Mouse (Mus musculus) thymus, adult 2 months (tissue): Measurements from ENCODE around the gene Myl12a. TPM values are rescaled to one million over a fixed set of nuclear protein-coding genes. Genes with fewer than 3 reads are reported as not detected.

Experiments used
- DNase-seq: peaks from one replicate; pipeline ENCODE4 v3.0.0; 2021
- H3K27ac ChIP-seq: fragments of 200-500 bp; 2 replicates; pipeline ENCODE4 v1.5.1; 2012; ENCODE audit warnings: low read length, control low read depth; ENCODE audit not compliant: control insufficient read depth, insufficient read depth
- H3K27me3 ChIP-seq: fragments of 200-500 bp; 2 replicates; pipeline ENCODE4 v1.6.1; 2012; ENCODE audit warnings: mild to moderate bottlenecking, low read length, moderate library complexity, mixed read lengths; ENCODE audit not compliant: control insufficient read depth, insufficient read depth
- H3K36me3 ChIP-seq: fragments of 200-500 bp; 2 replicates; pipeline ENCODE4 v1.6.1; 2012; ENCODE audit warnings: mild to moderate bottlenecking, low read length, moderate library complexity; ENCODE audit not compliant: control insufficient read depth, insufficient read depth
- H3K4me1 ChIP-seq: fragments of 200-500 bp; replicated peaks from 2 replicates; pipeline ENCODE4 v1.6.1; 2012; ENCODE audit warnings: low read length; ENCODE audit not compliant: control insufficient read depth, insufficient read depth
- H3K4me3 ChIP-seq: fragments of 200-500 bp; 2 replicates; pipeline ENCODE4 v1.5.1; 2012; ENCODE audit warnings: mild to moderate bottlenecking, low read length, control low read depth, moderate library complexity; ENCODE audit not compliant: control insufficient read depth, insufficient read depth
- CTCF ChIP-seq: fragments of 200-500 bp; IDR thresholded peaks from 2 replicates; pipeline ENCODE4 v1.5.1; 2012; ENCODE audit warnings: mild to moderate bottlenecking, control low read depth, low read length, moderate library complexity, borderline replicate concordance; ENCODE audit not compliant: control insufficient read depth, poor library complexity, insufficient read depth; ENCODE audit errors: extremely low read depth
- POLR2A ChIP-seq: fragments of 200-500 bp; IDR thresholded peaks from 2 replicates; pipeline ENCODE4 v1.6.1; 2012; ENCODE audit warnings: mild to moderate bottlenecking, low read length, control low read depth, moderate library complexity; ENCODE audit not compliant: control insufficient read depth, poor library complexity, insufficient read depth; ENCODE audit errors: extremely low read depth
- WGBS: fragments of 180-500 bp; shearing (Covaris S2); methylation state at CpG from one replicate; pipeline ENCODE4 v1.1.7; 2018; 5-methylcytosine and 5-hydroxymethylcytosine counted together
- polyA plus RNA-seq: library from polyadenylated mRNA; depleted of rRNA; stranded (reverse); fragments of >200 nt; gene quantifications from 2 replicates; pipeline ENCODE4 v1.2.3, GENCODE M21; 2012; rRNA removed

The Myl12a gene
- polyA plus RNA-seq = 121 and 144 TPM in 2 replicates

GRCm38 (mm10) chr17:71002744-71003094 is at the start of gene Myl12a:
TSS of gene Myl12a (minus strand) at chr17:71002878.
- H3K27me3 ChIP-seq = no peaks in the 10 kb centered on the region
- DNase-seq = no peak
- no peak for TF ChIP-seq POLR2A
- no peak for TF ChIP-seq CTCF
- WGBS = 19% methylated on average over 14 of the region's 14 CpGs
- H3K36me3 ChIP-seq = no peaks in the 10 kb centered on the region
- peak within 1 kb of the TSS; percentile 77 for H3K27ac ChIP-seq
- peaks cover 5% of the 10 kb centered on the region for H3K4me1 ChIP-seq
- H3K4me3 ChIP-seq = peak within 1 kb of the TSS; percentile 56

GRCm38 (mm10) chr17:71049292-71049691 is 46.6 kb upstream of the Myl12a start:
- Histone ChIP-seq H3K27me3 (no peaks in the 10 kb centered on the region), H3K27ac (no peak overlapping the region), H3K4me1 (no peaks in the 10 kb centered on the region), H3K4me3 (no peak overlapping the region), H3K36me3 (no peaks in the 10 kb centered on the region)
- 95% methylated on average over 8 of the region's 8 CpGs for WGBS
- no peak for DNase-seq
- TF ChIP-seq CTCF = no peak
- no peak for TF ChIP-seq POLR2A

DNA sequence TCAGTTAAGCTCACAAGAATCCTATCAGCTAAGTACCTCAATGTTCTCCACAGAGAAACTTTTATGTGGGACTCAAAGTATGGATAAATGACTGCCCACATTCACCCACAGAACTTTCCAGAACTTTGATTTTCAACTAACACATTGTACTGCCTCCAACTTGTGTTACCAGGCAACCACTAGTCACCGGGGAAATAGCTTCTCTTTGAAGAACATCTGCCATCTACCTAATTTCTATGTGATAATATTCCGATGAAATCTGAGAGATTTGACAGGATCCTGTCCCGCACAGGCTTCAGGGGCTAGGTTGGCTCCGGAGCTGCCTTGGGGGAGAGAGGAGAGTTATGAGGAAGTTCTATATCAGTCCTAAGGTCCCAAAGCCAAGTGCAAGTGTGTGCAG is 44.2 kb upstream of the Myl12a start:
- TF ChIP-seq POLR2A (no peak), CTCF (no peak)
- WGBS = 89% methylated on average over 4 of the region's 4 CpGs
- H3K27me3 ChIP-seq = no peaks in the 10 kb centered on the region
- no peak for DNase-seq
- H3K27ac ChIP-seq = no peak overlapping the region
- no peaks in the 10 kb centered on the region for H3K36me3 ChIP-seq
- H3K4me1 ChIP-seq = no peaks in the 10 kb centered on the region
- H3K4me3 ChIP-seq = no peak overlapping the region

GRCm38 (mm10) chr17:71045591-71045990 is 42.9 kb upstream of the Myl12a start:
- H3K4me3 ChIP-seq = no peak overlapping the region
- TF ChIP-seq CTCF (no peak), POLR2A (no peak)
- no peak overlapping the region for H3K27ac ChIP-seq
- H3K4me1 ChIP-seq = no peaks in the 10 kb centered on the region
- WGBS = 93% methylated on average over 9 of the region's 9 CpGs
- no peak for DNase-seq
- H3K27me3 ChIP-seq = no peaks in the 10 kb centered on the region
- H3K36me3 ChIP-seq = no peaks in the 10 kb centered on the region

- Histone ChIP-seq H3K4me1 (no peaks in the 10 kb centered on the region), H3K4me3 (no peak overlapping the region), H3K27me3 (no peaks in the 10 kb centered on the region), H3K36me3 (no peaks in the 10 kb centered on the region), H3K27ac (no peak overlapping the region)
- WGBS = 74% methylated on average over 1 of the region's 1 CpGs
- TF ChIP-seq CTCF (no peak), POLR2A (no peak)
- DNase-seq = no peak
These were observed 40.0 kb upstream of the Myl12a start for GRCm38 (mm10) chr17:71042645-71043044.

- no peaks in the 10 kb centered on the region for H3K36me3 ChIP-seq
- H3K4me1 ChIP-seq = no peaks in the 10 kb centered on the region
- 11% methylated on average over 5 of the region's 5 CpGs for WGBS
- no peak overlapping the region for H3K4me3 ChIP-seq
- TF ChIP-seq POLR2A (no peak), CTCF (no peak)
- no peaks in the 10 kb centered on the region for H3K27me3 ChIP-seq
- H3K27ac ChIP-seq = no peak overlapping the region
- no peak for DNase-seq
These were observed 37.9 kb upstream of the Myl12a start for GRCm38 (mm10) chr17:71040582-71040880.

GRCm38 (mm10) chr17:71039851-71040581 is 37.3 kb upstream of the Myl12a start:
- no peak for TF ChIP-seq POLR2A
- no peak for TF ChIP-seq CTCF
- DNase-seq = no peak
- WGBS = 78% methylated on average over 12 of the region's 12 CpGs
- no peaks in the 10 kb centered on the region for H3K4me1 ChIP-seq
- H3K27me3 ChIP-seq = no peaks in the 10 kb centered on the region
- H3K36me3 ChIP-seq = no peaks in the 10 kb centered on the region
- H3K27ac ChIP-seq = no peak overlapping the region
- H3K4me3 ChIP-seq = no peak overlapping the region
